Mouse (Mus musculus): ENCODE results near the gene Gpr68.

Gene Gpr68

DNA sequence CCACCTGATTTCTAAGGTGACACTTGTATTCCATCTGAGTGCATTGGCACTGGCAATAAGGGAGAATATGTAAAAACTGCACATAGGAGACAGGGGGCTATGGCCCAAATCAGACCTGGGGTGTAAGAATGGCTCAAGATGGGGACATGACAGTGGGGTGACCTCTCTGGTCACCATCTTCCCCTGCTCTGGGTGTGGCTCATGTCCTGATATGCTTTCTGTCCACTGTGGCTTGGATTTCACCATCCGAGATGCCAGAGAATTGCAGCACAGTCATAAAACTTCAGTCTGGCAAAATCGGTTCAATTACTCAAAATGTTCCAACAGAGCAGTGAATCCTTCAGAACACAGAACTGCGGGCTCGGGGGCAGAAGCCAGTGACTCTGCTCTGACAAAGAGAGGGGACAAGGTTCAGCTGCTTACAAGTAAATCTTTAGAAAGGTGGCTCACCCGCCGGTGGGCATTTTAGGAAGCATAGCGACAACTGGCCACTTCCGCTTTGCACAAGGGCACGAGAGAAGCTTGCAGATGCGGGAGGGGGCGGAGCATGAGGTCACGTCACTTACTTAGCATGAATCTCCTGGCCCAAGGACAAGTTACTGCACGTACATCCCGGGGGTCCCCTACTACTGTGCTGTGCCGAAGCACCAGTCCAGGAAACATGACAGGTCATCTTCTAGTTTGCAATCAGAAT is 16.8 kb upstream of the Gpr68 start:
- DNase-seq (ENCODE audit: extremely low read depth, insufficient read length, low spot score): no peak

DNA sequence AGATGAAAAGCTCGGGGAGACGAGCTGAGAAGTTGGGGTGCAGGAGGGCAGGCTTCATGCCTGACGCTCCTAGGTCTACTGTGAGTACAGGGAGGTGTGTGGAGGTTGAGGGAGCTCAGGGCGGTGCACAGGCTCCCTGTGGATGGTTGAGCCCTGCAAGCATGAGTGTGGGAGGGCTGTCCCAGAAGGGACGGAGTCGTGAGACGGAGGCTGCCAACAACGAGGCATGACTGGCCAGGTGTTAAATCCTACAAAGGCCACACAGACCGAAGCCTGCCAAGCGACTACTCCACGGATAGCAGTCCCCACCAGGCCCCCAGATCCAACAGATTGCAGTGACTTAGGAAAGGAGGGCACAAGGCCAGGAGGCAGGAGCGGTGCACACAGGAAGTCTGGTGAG is 2.7 kb upstream of the Gpr68 start:
- no peak for DNase-seq (ENCODE audit: extremely low read depth, insufficient read length, low spot score)

DNA sequence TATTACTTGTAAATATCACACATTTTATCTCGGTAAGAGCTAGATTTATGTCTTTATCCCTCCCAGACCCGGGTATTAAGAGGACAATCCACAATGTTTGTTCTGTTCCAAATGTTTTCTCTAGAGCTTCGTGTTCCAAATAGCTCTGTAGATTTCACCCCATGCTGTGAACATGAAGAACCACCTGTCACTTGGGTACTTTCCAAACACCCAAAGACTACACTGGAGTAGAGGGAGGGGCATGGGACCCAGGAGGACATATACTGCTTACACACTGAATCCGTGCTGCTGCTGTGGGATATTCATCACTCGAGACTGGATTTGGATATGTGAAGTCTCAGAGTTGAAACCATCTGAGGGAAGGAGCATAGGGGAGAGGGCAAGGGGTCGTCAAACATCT is 1.8 kb upstream of the Gpr68 start:
- no peak for DNase-seq (ENCODE audit: extremely low read depth, insufficient read length, low spot score)

DNA sequence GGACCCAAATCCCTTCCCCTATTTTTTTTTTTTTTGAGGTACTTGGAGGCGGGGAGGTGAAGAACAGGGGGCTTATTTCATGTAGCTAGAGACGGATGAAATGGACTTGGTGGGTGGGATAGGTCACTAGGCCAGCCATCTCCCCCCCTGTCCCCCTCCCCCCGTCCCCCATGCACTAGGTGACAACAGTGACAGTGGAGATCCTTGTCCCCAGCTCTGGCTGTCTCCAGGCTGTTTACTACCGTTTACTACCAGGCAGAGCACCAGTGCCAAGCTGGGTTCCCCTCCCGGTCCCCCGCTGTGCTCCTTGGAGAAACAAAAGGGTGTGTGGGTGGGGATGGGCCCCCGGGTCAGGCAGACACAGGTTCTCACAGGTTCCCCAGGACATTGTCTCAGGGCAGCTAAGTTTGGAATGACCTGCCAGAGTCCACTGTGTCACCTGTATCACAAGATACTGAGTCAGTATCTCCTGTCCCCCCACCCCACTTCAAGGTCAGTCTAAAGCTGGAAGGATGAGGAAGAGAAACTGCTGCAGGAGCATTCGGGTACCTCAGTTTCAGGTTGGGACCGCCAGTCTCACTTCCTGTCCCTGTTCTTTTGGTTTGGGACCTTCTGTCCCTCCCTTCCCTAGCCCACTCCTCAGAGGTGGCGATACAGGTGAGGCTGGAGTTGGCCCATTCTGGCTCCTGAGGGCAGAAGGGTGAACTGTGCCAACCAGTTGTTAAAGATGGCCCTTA is 468 bp upstream of the Gpr68 start:
- no peak for DNase-seq (ENCODE audit: extremely low read depth, insufficient read length, low spot score)

DNA sequence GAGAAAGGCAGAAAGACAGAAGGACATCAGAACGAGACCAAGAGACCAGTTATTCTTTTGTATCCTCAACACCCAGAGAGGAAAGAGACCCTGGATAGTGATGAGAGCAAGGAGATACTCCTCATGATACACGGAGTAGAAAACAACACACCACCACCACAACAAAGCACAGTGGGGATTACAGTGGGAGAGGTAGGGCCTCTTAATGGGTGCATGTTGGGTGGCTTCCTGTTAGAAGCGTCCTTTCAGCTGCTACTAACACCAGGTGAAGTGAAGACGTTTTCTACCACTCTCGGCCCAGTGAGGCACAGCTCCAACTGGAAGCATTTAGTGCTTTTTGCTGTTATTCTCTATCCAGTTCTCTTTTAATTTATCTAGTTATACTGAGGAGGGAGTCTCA is 1.1 kb downstream of the Gpr68 start:
- no peak for DNase-seq (ENCODE audit: extremely low read depth, insufficient read length, low spot score)

DNA sequence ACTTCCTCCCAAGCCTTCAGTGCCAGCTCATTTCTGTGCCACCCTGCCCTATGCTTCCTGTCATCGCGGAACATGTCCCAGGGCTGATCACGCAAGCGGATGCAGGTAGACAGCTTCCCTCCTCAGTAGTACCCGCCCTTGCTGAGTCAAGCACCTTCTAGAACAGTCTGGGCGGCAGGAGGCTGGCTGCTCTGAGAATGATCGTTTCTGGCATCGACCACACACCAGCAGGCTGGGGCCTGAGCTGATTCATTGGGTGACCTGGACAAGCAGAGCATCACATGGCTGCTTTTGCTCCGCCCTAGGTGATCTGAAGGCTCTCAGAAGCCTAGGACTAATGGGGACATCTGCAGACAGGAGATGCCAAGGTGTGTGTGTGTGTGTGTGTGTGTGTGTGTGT is 4.2 kb downstream of the Gpr68 start:
- no peak for DNase-seq (ENCODE audit: extremely low read depth, insufficient read length, low spot score)

DNA sequence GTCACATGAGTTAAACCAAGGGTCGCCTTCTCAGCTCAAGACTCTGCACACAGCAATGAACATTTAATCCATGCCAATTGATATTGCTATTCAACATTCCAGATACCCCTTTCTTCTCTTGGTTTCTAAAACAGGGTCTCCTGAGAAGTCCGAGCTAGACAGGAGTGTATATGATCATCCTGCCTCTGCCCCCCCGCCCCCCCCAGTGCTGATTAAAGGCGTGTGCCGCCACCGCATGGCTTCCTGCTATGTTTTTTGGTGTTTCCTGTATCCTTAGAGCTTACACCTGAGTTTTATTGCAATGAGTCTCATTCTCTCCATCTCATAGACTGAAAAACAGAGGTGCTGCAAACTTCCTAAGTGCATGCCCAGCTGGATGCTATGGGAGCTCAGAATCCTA is 6.6 kb downstream of the Gpr68 start:
- no peak for DNase-seq (ENCODE audit: extremely low read depth, insufficient read length, low spot score)

DNA sequence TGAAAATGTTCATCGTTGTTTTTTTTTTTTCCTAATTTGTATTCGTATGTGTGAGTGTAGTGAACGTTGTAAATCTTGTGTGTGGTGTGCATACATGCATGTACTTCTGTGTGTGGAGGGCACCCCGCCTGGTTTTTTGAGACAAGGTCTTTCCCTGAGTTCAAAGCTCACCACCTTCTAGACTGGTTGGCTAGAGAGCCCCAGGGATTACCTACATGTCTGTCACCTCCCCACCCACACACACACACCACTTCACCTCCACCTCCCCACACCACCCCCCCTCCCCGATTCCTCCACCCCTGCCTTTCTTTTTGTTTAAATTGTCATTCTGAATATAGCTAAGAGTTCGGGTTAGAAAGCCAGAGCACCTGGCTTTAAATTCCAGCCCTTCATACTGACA is 7.1 kb downstream of the Gpr68 start:
- DNase-seq (ENCODE audit: extremely low read depth, insufficient read length, low spot score): no peak

DNA sequence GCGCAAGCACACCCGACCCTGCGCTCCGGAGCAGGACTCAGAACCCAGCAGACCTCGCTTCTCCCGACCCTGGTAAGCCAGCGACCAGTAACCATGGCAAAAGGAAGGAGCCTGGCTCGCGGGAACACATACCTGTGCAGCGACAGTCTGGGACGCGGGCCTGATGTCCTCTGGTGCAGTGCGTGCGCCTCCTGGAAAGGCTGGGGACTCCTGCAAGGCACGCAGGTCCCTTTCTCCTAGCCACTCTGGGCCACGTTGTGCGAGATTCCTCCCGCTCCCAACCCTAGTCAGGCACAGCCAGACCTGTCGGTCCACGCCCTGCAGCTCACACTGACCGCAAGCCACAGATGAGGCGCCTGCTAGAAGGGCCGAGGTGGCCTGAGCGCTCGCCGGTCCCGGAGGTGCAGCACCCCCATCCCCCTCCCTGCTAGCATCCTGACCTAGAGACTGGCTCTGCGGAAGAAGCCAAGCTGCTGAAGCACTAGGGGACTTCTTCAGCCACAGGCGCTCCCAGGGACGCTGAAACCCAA is 8.8 kb downstream of the Gpr68 start:
- no peak for DNase-seq (ENCODE audit: extremely low read depth, insufficient read length, low spot score)

DNA sequence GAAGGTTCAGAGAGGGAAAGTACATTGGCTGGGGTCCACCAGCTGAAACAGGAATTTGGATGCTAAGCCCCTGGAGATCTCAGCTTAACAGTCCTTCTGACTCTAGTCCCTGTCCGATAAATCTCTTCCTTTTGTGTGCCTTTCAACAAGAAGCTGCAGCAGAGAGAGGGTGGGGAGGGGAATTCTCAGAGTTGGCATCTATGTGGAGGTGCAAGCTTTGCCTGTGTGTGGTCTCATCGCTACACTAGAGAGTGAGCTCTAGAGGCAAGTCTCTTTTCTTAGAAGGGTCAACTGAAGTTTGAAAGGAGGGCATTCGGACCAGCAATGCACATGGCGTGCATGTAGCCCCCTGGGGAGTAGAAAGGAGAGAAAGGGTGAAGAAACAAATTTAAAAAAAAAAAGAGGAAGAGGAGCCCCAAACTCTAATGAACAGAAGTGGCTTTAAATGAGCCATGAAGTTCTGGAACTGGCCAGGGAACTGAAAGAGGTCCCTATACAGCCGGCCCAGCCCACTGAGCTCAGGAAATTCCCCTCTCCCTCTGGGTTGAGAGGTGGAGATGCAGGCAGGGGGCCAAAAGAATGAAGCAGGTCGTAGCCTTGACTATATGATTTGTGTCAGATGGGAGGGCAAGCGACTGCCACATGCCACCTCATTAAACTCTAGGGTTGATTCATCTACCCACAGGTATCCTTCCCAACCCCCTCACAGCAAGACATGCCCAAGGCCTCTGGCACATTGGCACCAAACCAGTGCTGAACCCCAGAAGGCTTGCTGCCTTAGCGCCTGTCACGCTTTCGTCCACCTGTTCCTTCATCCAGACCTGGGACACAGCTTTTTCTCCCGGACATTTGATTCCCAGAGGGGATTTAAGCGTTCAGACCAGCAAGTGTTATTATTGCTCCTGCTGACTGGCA is 10.0 kb downstream of the Gpr68 start:
- DNase-seq (ENCODE audit: extremely low read depth, insufficient read length, low spot score): no peak

DNA sequence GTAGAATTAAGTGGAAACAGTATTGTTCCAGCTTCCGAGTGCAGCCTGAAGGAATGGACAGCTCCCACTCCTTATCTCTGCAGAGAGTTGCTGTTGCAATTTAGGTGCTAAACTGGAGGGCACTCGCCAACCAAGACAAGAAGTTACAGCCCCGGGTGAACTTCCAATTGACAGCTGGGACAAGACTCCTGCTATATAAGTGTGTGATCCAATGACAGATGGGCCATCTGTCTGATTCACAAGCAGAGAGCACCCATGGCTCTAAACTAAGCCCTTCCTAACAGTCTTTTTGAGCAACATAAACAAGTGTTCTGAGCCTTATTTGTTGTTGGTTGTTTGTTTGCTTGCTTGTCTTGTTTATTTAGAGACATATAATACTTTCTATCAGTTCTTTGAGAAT is 11.3 kb downstream of the Gpr68 start:
- no peak for DNase-seq (ENCODE audit: extremely low read depth, insufficient read length, low spot score)

DNA sequence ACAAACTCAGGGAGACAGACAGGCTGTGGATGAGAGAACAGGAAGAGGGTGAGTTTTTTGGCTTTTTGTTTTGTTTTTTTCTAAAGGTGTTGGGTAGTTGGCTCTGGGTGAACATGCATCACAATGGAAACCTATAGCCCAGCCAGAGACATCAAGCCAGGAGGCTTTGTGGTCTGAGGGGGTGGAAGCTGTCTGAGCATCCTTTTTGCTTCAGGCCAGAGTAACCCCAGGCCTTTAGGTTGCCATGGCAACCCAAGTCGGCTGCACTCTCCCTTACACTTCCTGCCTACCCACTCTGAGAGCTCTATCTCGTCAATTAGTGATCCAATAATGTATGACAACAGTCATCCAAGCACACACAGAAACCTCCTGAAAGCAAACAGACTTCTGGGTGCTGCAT is 12.5 kb downstream of the Gpr68 start:
- DNase-seq (ENCODE audit: extremely low read depth, insufficient read length, low spot score): no peak

DNA sequence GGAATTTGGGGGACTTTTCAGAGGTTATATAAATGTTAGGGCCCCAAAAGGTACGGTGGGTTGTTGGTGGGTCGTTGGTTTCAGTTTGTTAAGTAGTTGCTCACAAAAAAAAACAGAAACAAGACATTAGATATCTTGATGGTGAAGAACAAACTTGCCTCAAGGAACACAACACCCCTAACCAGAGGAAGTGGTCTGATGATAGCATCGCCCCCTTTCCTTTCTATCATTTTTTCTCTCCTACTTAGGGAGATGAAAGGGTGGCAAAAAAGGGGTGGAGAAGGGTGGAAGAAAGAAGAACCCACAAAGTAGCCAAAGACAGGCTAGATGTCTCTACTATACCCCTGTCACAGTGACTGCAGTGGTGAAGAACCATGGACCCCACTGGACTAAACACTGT is 17.4 kb downstream of the Gpr68 start:
- DNase-seq (ENCODE audit: extremely low read depth, insufficient read length, low spot score): no peak

DNA sequence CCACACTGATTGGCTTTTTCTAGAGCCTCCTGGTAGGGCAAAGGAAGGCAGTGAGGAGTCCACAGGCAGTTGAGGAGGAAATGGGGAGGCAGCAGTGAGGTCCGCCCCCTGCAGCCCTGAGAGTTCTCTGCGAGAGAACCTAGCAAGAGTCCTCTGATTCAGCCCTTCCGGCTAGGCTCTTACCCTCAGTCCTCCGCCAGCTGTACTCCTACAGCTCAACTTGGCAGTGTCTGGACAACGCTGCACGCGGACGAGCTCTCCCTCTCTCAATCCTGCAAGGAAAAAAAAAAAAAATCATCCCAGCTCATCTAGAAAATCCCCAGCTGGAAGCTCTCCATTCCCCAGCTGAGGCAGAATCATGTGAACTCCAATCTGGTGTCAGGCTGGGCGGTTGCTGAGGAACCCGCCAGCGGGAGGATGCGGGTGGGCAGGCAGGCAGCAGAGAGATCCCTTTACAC is 20.2 kb downstream of the Gpr68 start:
- no peak for DNase-seq (ENCODE audit: extremely low read depth, insufficient read length, low spot score)

DNA sequence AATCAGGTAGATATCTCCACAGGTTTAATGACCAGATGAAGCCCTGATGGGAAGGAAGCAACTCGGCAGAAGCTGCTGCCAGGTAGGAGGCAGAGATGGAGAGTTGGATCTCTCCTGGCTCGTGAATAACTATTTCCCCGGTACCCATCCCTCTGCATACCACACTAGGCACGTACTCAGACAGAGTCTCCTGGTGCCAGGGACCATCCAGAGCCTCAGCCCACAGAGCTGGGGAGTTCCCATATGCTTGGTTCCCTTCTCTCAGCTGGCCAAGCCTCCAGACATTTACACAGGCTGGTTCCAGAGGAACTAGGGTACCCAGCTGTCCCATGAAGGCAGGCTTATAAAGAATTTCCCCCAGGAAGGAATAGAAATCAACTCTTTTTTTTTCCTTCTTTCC is 21.1 kb downstream of the Gpr68 start:
- no peak for DNase-seq (ENCODE audit: extremely low read depth, insufficient read length, low spot score)

DNA sequence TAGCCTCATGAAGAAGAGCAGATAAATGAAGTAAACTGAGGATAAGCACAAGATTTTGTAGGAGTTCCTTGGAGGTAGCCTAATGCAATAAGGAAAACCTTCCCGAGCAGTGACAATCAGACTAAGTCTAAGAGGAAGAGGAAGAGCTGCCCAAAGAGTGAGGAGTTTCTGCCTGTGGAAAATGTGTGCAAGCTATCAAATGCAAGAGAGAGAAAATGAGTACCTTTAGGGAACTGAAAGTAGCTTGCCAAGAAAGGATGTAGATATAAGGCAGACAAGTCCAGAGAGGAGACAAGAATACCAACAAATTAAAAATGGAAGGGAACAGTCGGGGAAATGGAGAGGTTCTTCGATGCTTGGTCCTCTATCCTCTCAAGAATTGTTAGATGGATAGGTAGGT is 22.4 kb downstream of the Gpr68 start:
- DNase-seq (ENCODE audit: extremely low read depth, insufficient read length, low spot score): no peak

DNA sequence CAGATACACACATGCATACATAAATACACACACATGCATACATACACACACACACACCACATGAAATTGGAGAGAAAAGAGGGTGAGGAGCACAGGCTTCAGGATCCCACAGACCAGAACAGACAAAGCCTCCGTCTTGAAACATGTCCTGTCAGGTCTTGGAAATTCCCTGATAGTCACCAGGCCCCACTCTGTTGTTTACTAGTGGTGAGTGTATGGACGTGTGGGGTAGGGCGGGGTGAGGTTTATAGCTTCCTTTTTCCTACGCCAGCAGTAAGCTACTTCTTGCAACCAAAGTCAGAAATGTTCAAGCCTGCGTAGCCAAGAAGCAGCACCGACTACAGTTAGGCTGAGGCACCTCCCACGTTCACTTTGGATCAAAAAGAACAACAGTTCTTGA is 24.8 kb downstream of the Gpr68 start:
- DNase-seq (ENCODE audit: extremely low read depth, insufficient read length, low spot score): no peak

DNA sequence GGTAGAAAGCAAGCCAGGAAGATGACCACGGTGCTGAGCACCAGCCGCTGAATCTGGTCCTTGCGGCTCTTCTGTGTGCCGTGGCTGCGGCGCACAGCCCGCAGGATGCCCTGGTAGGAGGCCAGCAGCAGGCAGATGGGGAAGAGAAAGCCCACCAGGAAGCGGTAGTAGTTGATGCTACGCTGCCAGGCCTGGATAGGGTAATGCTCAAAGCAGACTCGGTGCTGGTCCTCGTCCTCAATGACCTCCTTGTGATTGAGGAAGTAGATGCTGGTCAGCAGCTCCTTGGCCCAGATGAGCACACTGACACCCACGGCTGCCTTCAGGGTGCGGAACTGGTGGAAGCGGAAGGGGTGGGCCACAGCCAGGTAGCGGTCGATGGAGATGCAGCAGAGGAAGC is 29.4 kb downstream of the Gpr68 start:
- DNase-seq (ENCODE audit: extremely low read depth, insufficient read length, low spot score): no peak

DNA sequence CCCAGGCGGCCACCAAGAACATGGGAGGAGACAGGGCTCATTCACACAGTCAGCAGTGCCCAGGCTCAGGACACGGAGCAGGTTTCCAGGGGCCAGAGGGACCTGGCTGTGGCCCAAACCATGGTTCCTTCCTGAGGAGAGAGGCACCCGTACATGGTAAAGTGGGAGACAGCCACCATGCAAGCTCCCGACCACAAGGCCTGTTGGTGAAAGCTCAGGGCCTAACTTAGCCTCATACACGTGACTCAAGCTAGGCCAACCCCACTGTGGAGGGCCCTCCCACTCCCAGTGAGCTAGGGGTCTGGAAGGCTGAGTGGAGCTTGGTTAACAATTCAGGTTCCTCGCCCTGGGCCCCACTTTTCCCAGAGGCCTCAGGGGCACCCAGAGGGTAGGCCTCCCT is 30.1 kb downstream of the Gpr68 start:
- no peak for DNase-seq (ENCODE audit: extremely low read depth, insufficient read length, low spot score)

DNA sequence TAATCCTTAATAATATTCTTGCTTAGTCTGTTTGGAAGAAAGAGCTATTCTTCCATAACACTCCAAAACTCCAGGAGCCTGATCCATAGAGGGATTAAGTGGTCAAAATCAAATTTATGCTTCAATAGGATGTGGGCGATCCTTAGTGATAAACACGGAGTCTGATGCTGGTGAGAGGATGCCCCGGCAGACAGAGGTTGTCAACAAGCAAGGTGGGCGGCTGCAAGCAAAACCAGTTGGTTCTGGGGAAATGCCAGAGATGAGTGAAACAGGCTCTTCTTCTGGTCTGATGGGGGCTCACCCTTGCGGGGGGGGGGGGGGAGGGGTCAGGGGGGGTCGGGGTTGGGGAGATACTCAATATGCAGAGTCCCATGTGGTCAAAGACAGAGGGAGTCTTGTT is 32.0 kb downstream of the Gpr68 start:
- no peak for DNase-seq (ENCODE audit: extremely low read depth, insufficient read length, low spot score)

DNA sequence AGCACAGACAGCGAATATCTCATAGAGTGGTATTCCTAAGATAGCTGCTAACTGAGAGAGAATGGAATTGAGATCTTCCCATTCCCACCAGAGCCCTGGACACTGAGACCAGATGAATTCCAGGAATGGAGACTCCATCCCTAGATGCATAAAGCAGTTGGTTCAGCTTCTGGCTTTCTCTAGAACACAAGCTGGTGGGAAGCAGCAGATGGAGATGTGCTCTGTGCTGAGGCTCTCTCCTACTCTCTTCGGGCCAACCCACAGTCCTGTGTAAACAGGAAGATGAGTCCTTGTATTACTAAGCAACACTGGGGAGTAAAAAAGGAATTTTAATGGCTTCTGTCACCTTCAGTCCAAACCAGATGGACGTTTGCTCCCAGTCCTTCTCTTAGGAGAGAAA is 32.4 kb downstream of the Gpr68 start:
- no peak for DNase-seq (ENCODE audit: extremely low read depth, insufficient read length, low spot score)

Data from 3134 (cell line).